Mouse (Mus musculus) spleen, adult 12 weeks (tissue): ENCODE measurements around the gene Olfr684.

Experiments
- DNase-seq: peaks from one replicate; pipeline ENCODE4 v3.0.0; 2022; ENCODE audit warnings: low spot score

The Olfr684 gene

DNA sequence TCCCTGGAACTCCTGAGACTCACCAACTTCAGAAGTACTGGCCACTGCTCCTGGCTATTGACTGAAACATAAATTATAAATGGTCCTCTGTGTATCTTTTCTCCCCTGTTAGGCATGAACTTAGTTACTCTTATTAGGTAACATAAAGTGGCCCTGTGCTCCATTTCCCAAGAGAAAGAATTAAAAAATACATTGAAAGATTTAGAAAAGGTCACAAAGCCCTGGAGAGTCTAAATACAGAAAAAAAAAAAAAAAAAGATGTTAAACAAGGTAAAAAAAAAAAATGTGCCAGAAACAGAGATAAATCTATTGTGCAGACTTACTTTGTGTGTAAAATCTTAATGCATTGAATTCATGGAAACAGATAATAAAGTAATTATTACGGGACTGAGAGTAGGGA lies at the start of gene Olfr684:
Gene Olfr684 (minus strand): TSS at position 101 of the 400 bp plus-strand sequence.
- no peak for DNase-seq

DNA sequence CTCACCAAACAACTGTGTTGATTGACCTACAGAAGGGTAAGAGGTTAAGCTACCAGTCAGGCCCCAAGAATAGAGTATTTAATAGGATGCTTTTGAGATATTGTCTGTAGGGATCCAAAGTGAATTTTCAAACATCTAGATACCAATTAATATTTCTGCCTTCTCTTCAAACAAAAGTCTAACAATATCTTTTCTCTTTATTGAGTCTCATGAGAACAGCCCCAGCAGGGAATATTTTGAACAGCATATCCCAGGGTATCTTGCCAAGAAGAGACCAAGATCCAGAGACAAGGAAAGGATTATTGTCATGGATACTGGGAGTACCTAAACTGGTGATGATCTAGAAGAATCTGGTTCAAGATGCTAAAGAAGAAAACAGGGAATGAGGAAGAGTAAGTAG lies 43.9 kb upstream of the Olfr684 start, which contains the start of gene Olfr686:
Gene Olfr686 (minus strand): TSS at position 101 of the 400 bp plus-strand sequence.
- DNase-seq, result no peak

DNA sequence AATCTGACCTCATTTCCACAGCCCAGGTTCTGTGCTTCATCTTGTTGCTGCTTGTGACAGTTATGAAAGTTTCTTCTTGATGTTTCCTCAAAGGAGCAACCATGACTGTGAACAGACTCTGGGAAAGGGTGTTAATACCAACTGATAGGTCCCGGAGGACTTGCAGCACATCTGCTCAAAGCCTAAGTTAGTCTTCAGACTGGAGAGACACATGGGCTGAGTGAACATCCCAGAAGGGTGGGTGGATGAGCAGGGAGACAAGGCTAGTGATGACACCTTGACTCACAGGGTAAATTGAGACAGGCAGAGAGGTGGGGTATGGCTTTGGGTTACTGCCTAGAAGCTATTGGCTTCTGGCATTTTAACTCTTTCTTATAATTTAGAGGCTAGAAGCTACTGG lies 22.5 kb upstream of the Olfr684 start, which contains the start of gene Olfr685:
Gene Olfr685 (minus strand): TSS at position 101 of the 400 bp plus-strand sequence.
- no peak for DNase-seq

DNA sequence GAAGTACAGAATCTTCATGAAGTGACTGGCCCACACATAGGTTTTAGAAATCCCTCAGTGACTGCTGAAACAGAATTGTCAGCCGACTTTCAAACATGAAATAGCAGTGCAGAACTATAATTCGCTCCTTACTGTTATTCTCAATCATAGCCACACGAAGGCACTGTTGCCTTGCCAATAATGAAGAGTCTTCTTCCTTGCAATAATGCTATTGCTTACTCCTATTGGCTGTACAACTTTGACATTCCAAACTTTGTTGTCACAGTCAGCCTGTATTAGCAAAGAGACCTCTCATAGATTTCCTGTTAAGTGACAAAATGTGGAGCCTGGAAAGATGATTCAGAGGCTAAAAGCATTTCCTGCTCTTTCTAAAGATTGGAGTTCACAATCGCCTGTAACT lies 7.3 kb upstream of the Olfr684 start:
- no peak for DNase-seq

DNA sequence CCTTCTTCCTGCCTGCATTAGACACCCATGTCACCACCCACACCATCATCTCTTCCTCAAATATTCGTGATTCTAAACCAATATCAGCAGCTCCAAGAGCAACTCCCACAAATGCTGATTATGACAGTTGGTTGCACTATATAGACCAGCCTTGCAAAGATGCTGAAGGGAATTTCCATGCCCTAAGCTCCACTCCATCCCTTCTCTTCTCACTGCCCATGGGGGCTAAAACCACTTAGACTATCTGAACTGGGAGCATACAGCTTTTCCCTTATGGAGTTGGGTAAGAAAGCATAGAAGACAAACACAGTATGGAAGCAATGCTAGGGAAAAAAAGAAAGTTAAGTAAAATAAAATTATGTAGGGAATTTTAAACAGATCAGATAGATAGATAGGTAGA lies 16.5 kb downstream of the Olfr684 start, which contains the start of gene Olfr683:
Gene Olfr683 (minus strand): TSS at position 101 of the 400 bp plus-strand sequence.
- no peak for DNase-seq

DNA sequence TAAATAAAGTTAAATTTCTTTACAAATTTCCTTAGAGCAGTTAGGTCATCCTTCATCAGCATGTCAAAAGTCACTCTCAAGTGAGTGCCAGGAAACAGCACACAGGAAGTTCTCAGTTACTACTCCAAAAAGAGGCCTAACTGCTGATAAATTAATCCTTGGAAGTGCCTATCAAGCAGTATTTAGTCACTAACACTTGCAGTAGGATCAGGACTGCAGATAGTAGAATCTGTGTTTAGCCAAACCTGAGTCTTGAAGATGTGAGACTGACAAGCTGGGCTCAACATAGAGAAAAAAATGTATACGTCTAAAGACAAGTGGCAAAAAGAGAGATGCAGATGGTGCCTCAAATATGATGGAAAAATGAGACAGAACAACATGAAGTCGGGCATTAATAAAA lies 22.2 kb downstream of the Olfr684 start:
- DNase-seq, result no peak

DNA sequence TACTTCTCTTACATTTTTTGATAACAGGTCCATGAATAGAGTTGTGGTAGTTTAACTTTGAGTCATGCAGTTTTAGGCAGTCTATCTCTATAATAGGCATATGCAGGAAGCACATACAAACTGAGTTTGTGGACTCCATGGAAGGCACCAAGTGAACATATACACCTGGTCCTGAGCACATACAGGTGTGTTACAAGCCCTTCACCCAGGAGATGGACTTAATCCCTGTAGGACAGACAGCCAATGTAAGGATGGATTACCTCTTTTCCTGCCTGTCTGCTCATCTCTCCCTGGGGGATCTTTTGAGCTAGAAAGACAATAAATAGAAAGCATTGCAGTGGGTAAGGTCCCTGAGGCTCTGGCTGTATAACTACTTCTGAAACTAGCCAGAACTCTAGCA lies 46.9 kb downstream of the Olfr684 start, which contains the start of gene Olfr681:
Gene Olfr681 (plus strand): TSS at position 301 of the 400 bp plus-strand sequence.
- no peak for DNase-seq
